Mouse (Mus musculus) frontal cortex, adult (tissue): ENCODE data around the gene Gm7682.
"Not testable (repeated sequence)": the region's sequence is repeated elsewhere in the genome, so short reads cannot be mapped to it uniquely, and the experiment has no call there.

Experiments
- ATAC-seq: cut with Nextera tagmentation; 2 replicates; pipeline ENCODE4 v1.9.2; 2017; ENCODE audit warnings: mild to moderate bottlenecking, moderate library complexity, mixed read lengths; ENCODE audit not compliant: low TSS enrichment

The Gm7682 gene

DNA sequence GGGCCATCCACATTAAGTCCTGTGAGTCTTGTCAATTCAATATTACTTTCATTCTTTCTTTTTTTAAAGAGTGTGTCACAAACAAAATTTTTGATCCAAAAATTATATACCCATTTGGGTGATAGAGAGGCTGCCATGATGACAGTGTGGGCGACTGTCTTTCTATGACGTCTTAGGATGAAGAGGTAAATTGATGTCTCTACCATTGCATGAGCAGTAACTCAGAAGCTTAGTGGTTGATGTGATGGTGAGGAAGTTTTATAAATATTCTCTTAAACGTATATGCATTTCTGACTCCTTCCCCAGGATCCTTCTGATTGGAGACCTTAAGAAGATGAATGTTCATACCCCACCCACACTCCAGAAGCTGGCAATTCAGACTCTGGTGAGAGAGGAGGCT lies at the start of gene Gm7682:
Gene Gm7682, plus strand, starts transcription at position 301 of the 400 bp plus-strand sequence.
- ATAC-seq = not testable (repeated sequence)
